Mouse (Mus musculus): ENCODE results near the gene Rxrg.

DNA sequence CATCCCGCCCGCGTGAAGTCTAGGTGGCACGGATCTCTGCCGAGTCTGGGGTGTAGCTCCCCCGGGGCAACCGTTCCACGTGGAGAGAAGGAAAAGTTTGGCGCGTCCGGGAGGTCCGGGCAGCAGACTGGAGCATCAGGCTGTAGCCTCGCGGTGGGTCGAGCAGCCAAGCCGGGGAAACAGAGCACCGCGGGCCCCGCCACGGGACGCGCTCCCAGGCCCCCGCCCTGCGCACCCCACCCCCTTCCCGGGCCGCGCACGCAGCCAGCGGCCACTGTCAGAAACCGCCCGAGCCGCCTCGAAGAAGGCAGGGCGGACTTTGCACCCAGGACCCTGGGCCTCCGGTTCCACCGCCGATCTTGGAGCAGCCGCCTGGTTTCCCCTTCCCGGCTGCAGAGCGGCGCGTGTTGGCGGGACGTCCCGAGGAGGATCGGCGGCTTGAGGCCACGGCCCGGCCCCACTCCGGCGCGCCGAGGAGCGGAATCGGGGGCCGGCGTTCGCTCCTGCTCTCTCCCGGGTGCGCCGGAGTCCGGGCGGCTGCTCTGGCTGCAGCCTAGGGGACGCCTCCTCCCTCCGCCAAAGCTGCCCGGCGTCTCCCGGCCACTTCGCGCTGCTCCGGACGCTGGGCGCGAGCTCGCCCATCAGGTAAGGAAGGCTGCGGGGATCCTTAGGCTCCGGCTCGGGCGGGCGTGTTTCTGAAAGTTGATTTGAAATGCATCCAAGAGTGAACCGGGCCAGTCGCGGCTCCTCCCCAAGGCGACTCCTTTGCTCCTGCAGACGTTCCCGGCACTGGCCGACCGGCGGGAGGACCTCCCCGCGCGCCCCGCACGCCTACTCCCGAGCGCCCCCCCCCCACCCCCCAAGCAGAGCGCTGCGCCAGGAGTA, 90.4 kb downstream of the Rxrg start:
- TF ChIP-seq CTCF (IDR thresholded peaks at IDR 0.05; ENCODE audit: low read depth) (no peak), EP300 (IDR thresholded peaks at IDR 0.05; ENCODE audit: low read depth) (no peak)
